Comparison of ENCODE assay signal across 9 mouse cellular contexts in the genomic region with DNA sequence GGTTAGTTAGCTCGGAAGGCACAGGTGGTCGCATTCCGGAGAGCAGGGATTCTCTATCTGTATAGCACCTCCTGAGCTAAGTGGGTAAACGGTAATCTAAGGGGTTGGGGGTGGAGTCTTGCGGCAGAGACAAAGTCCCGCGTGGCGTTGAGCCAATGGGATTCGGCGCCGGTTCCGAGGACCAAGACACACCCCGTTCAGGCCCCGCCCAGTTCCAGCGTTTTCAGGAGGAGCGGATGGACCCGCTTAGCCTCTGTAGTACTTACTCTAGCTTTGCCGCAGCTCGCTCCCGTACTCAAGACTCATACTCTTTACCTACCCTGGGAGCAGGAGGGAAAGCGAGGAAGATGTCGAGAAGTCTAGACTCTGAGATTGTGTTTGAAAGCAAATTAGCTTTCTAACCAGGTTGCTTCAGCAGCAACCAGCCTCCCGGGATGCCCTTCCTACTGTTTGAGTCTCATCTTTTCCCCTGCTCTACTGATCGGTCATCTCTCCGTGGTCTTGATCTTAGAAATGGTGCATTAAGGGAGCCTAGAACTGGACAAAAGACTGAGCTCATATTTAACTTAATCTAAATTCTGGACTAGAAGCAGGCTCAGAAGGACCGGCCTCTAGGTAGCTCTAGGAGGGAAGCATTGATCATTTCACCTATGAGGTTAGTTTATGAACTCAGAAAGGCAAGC. TPM values are rescaled to one million over a fixed set of nuclear protein-coding genes. Genes with fewer than 3 reads are reported as not detected.
DNase-seq lines count a peak whose midpoint lies in the region; ATAC-seq lines count a peak whose summit lies in the region.
"Had no signal": no experiment of that assay in that cellular context is flagged by ENCODE, and none has a peak within 500 bp of the region (broad histone marks: within the 10 kb centered on the region; RNA-seq: fewer than 3 reads in every experiment).

No protein-coding gene starts in this region.

- peak overlapping the region; percentile 73 for H3K4me3 ChIP-seq in hindbrain, embryonic 10.5 days
- H3K4me3 ChIP-seq in stomach, embryonic 14.5 days (ENCODE audit: low read depth, low read length) = no peak overlapping the region
- H3K4me3 ChIP-seq: erythroblast, embryonic 14.5 days had no signal

- WGBS in hindbrain, embryonic 10.5 days = 3% methylated on average over 26 of the region's 26 CpGs
- WGBS in stomach, embryonic 14.5 days = 5% methylated on average over 26 of the region's 26 CpGs

- peak; percentile 55 for DNase-seq in CD4-positive helper T cell, adult 2 months (ENCODE audit: low read depth, low spot score)
- peak; percentile 25 for DNase-seq in Muller cell, postnatal 12 days (ENCODE audit: inconsistent ontology term)
- DNase-seq in embryo, embryonic 10.5 days (ENCODE audit: low spot score) = peak; percentile 79
- DNase-seq in hindbrain, embryonic 10.5 days (ENCODE audit: low spot score) = peak; percentile 73
- peak; percentile 37 to 62 for DNase-seq in layer of hippocampus, postnatal 25 days (ENCODE audit: extremely low spot score in 1 of 2, low spot score in 1 of 2)
- peak; percentile 68 for DNase-seq in mesoderm, embryonic 11.5 days (ENCODE audit: low read depth, low spot score)
- no peak for DNase-seq in urinary bladder, postnatal 14 days (ENCODE audit: low spot score)

- H3K9me3 ChIP-seq in hindbrain, embryonic 10.5 days = no peaks in the 10 kb centered on the region
- no peaks in the 10 kb centered on the region for H3K9me3 ChIP-seq in stomach, embryonic 14.5 days (ENCODE audit: control insufficient read depth, low read depth, low read length)

- peak overlapping the region; percentile 13; the same call in 1 of the 2 replicates for H3K4me2 ChIP-seq in stomach, embryonic 14.5 days (replicated peaks; ENCODE audit: low read depth, low read length)

- H3K4me1 ChIP-seq in hindbrain, embryonic 10.5 days (replicated peaks) = peaks cover 32% of the 10 kb centered on the region
- 0 out of 2 replicates have a peak, but pooled peaks cover 6% of the 10 kb centered on the region for H3K4me1 ChIP-seq in stomach, embryonic 14.5 days (ENCODE audit: control insufficient read depth, insufficient read depth, low read length)

- H3K9ac ChIP-seq in stomach, embryonic 14.5 days (replicated peaks; ENCODE audit: low read depth, low read length) = no peak overlapping the region

- no peak overlapping the region for H3K27ac ChIP-seq in hindbrain, embryonic 10.5 days
- no peak overlapping the region for H3K27ac ChIP-seq in stomach, embryonic 14.5 days (ENCODE audit: low read length)

- ATAC-seq in stomach, embryonic 14.5 days (ENCODE audit: insufficient number of reproducible peaks, insufficient read depth, low FRiP score, low read depth) = 0 out of 2 replicates have a peak, but pooled peaks have one; percentile 56

- H3K36me3 ChIP-seq in hindbrain, embryonic 10.5 days = no peaks in the 10 kb centered on the region
- no peaks in the 10 kb centered on the region for H3K36me3 ChIP-seq in stomach, embryonic 14.5 days (ENCODE audit: control insufficient read depth, insufficient read depth, low read length)

- peaks cover 81% of the 10 kb centered on the region for H3K27me3 ChIP-seq in hindbrain, embryonic 10.5 days (ENCODE audit: insufficient read depth, poor library complexity, severe bottlenecking)
- H3K27me3 ChIP-seq in stomach, embryonic 14.5 days (ENCODE audit: control insufficient read depth, insufficient read depth, low read length) = peaks cover 30% of the 10 kb centered on the region

RNA-seq across cellular contexts. Expression of gene Rtbdn, which starts 2.2 kb away (rescaled TPM):
- polyA plus RNA-seq in hindbrain, embryonic 10.5 days (2016; fragmentation: Nextera tagmentation; extraction: Ambion mirVana) = 0.55 and 0.88 TPM in 2 replicates
- 1 to 10 TPM in 1 of 2 experiments, under 1 TPM in 1; 0.47 to 1.3 TPM for total RNA-seq in layer of hippocampus, postnatal 25 days (2021)
- 0.20 TPM in 1 of 2 replicates, not detected in the other for polyA plus RNA-seq in stomach, embryonic 14.5 days (2014; fragmentation: Nextera tagmentation; extraction: Ambion mirVana)
- polyA plus RNA-seq: erythroblast, embryonic 14.5 days had no signal

RNA-seq across cellular contexts. Expression of gene Mast1, which starts 7.5 kb away (rescaled TPM):
- 5.0 and 12.7 TPM in 2 replicates for polyA plus RNA-seq in hindbrain, embryonic 10.5 days (2016; fragmentation: Nextera tagmentation; extraction: Ambion mirVana)
- total RNA-seq in layer of hippocampus, postnatal 25 days (2021) = 100 to 1,000 TPM in 1 of 2 experiments, 10 to 100 TPM in 1; 75.7 to 100 TPM
- 2.2 and 3.2 TPM in 2 replicates for polyA plus RNA-seq in stomach, embryonic 14.5 days (2014; fragmentation: Nextera tagmentation; extraction: Ambion mirVana)

RNA-seq across cellular contexts. Expression of gene Gm49661, which starts 24.6 kb away (rescaled TPM):
- not detected in 2 replicates for polyA plus RNA-seq in hindbrain, embryonic 10.5 days (2016; fragmentation: Nextera tagmentation; extraction: Ambion mirVana)
- total RNA-seq in layer of hippocampus, postnatal 25 days (2021) = not detected
- polyA plus RNA-seq in stomach, embryonic 14.5 days (2014; fragmentation: Nextera tagmentation; extraction: Ambion mirVana) = not detected in 2 replicates
- polyA plus RNA-seq: erythroblast, embryonic 14.5 days had no signal

RNA-seq across cellular contexts. Expression of gene Prdx2, which starts 24.8 kb away (rescaled TPM):
- polyA plus RNA-seq in hindbrain, embryonic 10.5 days (2016; fragmentation: Nextera tagmentation; extraction: Ambion mirVana) = 1,241 and 1,456 TPM in 2 replicates
- 100 to 1,000 TPM; 335 to 353 TPM for total RNA-seq in layer of hippocampus, postnatal 25 days (2021)
- polyA plus RNA-seq in stomach, embryonic 14.5 days (2014; fragmentation: Nextera tagmentation; extraction: Ambion mirVana) = 799 and 888 TPM in 2 replicates

RNA-seq across cellular contexts. Expression of gene Rnaseh2a, which starts 24.9 kb away (rescaled TPM):
- polyA plus RNA-seq in hindbrain, embryonic 10.5 days (2016; fragmentation: Nextera tagmentation; extraction: Ambion mirVana) = 137 and 146 TPM in 2 replicates
- total RNA-seq in layer of hippocampus, postnatal 25 days (2021) = 10 to 100 TPM; 37.1 to 41.5 TPM
- polyA plus RNA-seq in stomach, embryonic 14.5 days (2014; fragmentation: Nextera tagmentation; extraction: Ambion mirVana) = 114 and 125 TPM in 2 replicates
